Mouse (Mus musculus) olfactory bulb, adult 2 months (tissue): ENCODE data around the gene Gemin5.

Source experiments
- CTCF ChIP-seq: fragments of 200-500 bp; IDR thresholded peaks from 2 replicates; pipeline ENCODE4 v1.5.1; 2012; ENCODE audit warnings: low read depth, mild to moderate bottlenecking, low read length, moderate library complexity; ENCODE audit not compliant: insufficient read depth
- POLR2A ChIP-seq: fragments of 200-500 bp; IDR thresholded peaks from 2 replicates; pipeline ENCODE4 v1.6.1; 2012; ENCODE audit warnings: mild to moderate bottlenecking, low read depth, low read length, moderate library complexity; ENCODE audit not compliant: insufficient read depth

GRCm38 (mm10) chr11:58169666-58170065 is 1.3 kb upstream of the Gemin5 start:
- TF ChIP-seq CTCF (no peak), POLR2A (no peak)
